In the genomic region with DNA sequence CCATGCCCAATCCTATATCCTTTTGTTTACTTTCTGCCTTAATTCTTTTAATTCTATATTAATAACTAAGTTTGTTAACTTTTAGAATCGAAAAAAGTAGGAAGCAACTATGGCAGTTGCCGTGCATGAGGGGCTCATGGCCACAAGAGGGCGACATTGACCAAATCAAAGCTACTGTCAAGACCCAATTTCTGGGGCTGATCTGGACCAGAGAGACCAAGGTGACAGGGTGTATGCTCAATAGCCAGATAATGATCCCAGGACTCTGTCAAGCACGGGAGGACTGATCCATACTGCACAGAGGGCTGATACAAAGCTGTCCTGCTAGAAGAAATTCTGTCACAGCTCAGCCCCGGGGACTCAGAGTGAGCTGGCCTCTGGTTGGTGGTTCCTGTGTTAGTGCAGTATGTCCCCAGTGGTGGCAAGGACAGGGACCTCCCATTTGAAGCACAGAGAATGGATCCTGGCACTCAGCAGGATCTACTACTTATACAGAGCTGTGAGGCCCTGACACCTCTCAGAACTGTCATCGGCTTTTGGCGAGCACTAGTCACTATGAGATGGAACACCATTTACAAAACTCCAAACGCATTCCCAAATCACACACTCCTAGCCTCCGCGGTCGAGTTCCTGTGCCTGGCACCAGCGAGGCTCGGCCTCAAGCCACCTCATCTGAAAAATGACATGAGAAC, we compare ENCODE assay signal across 9 mouse cellular contexts. TPM values are rescaled to one million over a fixed set of nuclear protein-coding genes. Genes with fewer than 3 reads are reported as not detected.
DNase-seq lines count a peak whose midpoint lies in the region; ATAC-seq and TF ChIP-seq lines count a peak whose summit lies in the region.
"Had no signal": no experiment of that assay in that cellular context is flagged by ENCODE, and none has a peak within 500 bp of the region (broad histone marks: within the 10 kb centered on the region; RNA-seq: fewer than 3 reads in every experiment).

No protein-coding gene starts in this region.

- TF ChIP-seq CTCF in lung, embryonic 14.5 days (IDR thresholded peaks at IDR 0.05; ENCODE audit: low read depth): peak; percentile 87

- H3K9ac ChIP-seq in heart, embryonic 13.5 days: no peak overlapping the region
- H3K9ac ChIP-seq in lung, embryonic 14.5 days: no peak overlapping the region
- H3K9ac ChIP-seq: hindbrain, embryonic 15.5 days had no signal

- H3K27ac ChIP-seq in embryonic facial prominence, embryonic 10.5 days (replicated peaks): no peak overlapping the region
- no peak overlapping the region; the same call in 1 of the 2 replicates for H3K27ac ChIP-seq in heart, embryonic 13.5 days (replicated peaks)
- no peak overlapping the region for H3K27ac ChIP-seq in lung, embryonic 14.5 days (ENCODE audit: low read depth)
- H3K27ac ChIP-seq: hindbrain, embryonic 15.5 days had no signal

- H3K27me3 ChIP-seq in embryonic facial prominence, embryonic 10.5 days (replicated peaks; ENCODE audit: low read depth, poor library complexity, severe bottlenecking): no peaks in the 10 kb centered on the region
- H3K27me3 ChIP-seq in heart, embryonic 13.5 days (replicated peaks): no peaks in the 10 kb centered on the region
- H3K27me3 ChIP-seq in lung, embryonic 14.5 days (ENCODE audit: insufficient read depth, low read length): no peaks in the 10 kb centered on the region
- H3K27me3 ChIP-seq: hindbrain, embryonic 15.5 days had no signal

- 72% methylated on average over 13 of the region's 13 CpGs for WGBS in embryonic facial prominence, embryonic 10.5 days
- WGBS in heart, embryonic 13.5 days: 41% methylated on average over 13 of the region's 13 CpGs
- WGBS in lung, embryonic 14.5 days: 67% methylated on average over 13 of the region's 13 CpGs

- peak overlapping the region; percentile 16; the same call in 1 of the 2 replicates for H3K4me2 ChIP-seq in heart, embryonic 13.5 days
- H3K4me2 ChIP-seq in lung, embryonic 14.5 days: no peak overlapping the region
- H3K4me2 ChIP-seq: hindbrain, embryonic 15.5 days had no signal

- no peaks in the 10 kb centered on the region for H3K4me1 ChIP-seq in embryonic facial prominence, embryonic 10.5 days
- H3K4me1 ChIP-seq in heart, embryonic 13.5 days: peaks cover 9% of the 10 kb centered on the region
- H3K4me1 ChIP-seq in lung, embryonic 14.5 days (ENCODE audit: insufficient read depth): no peaks in the 10 kb centered on the region
- H3K4me1 ChIP-seq: hindbrain, embryonic 15.5 days had no signal

- DNase-seq in adrenal gland, postnatal 10 days: peak; percentile 83
- peak; percentile 79 for DNase-seq in embryonic facial prominence, embryonic 10.5 days (ENCODE audit: low spot score)
- peak; percentile 73 to 85 for DNase-seq in kidney, postnatal 25 days
- DNase-seq in lung, embryonic 14.5 days: peak; percentile 93
- peak; percentile 45 for DNase-seq in retina, adult 2 months (ENCODE audit: low read depth, low spot score)
- peak; percentile 74 for DNase-seq in thymus, postnatal 25 days

- no peak overlapping the region for H3K4me3 ChIP-seq in embryonic facial prominence, embryonic 10.5 days
- no peak overlapping the region for H3K4me3 ChIP-seq in heart, embryonic 13.5 days
- H3K4me3 ChIP-seq in lung, embryonic 14.5 days (ENCODE audit: low read depth, low read length): no peak overlapping the region
- H3K4me3 ChIP-seq: hindbrain, embryonic 15.5 days had no signal

- H3K36me3 ChIP-seq in embryonic facial prominence, embryonic 10.5 days (replicated peaks): peaks cover 91% of the 10 kb centered on the region
- H3K36me3 ChIP-seq in heart, embryonic 13.5 days: peaks cover 32% of the 10 kb centered on the region
- peaks cover 45% of the 10 kb centered on the region for H3K36me3 ChIP-seq in lung, embryonic 14.5 days (ENCODE audit: insufficient read depth)

- ATAC-seq in CD4-positive, CD25-positive, alpha-beta regulatory T cell, adult 4 months: peak; percentile 62
- ATAC-seq in heart, embryonic 13.5 days (ENCODE audit: extremely low read depth, insufficient number of reproducible peaks, low FRiP score, low TSS enrichment): no peak
- ATAC-seq in lung, embryonic 14.5 days (ENCODE audit: insufficient read depth): peak; percentile 45

- H3K9me3 ChIP-seq in embryonic facial prominence, embryonic 10.5 days: no peaks in the 10 kb centered on the region
- no peaks in the 10 kb centered on the region for H3K9me3 ChIP-seq in heart, embryonic 13.5 days
- H3K9me3 ChIP-seq in lung, embryonic 14.5 days (ENCODE audit: low read depth, low read length): no peaks in the 10 kb centered on the region
- H3K9me3 ChIP-seq: hindbrain, embryonic 15.5 days had no signal

RNA-seq across cellular contexts. Expression of a gene that starts 32.9 kb away (rescaled TPM):
- 1 to 10 TPM; 4.9 to 9.7 TPM for polyA plus RNA-seq in CD4-positive, CD25-positive, alpha-beta regulatory T cell, adult 4 months (2017; shearing (Covaris generic))
- total RNA-seq in adrenal gland, postnatal 10 days (2021): 10 to 100 TPM; 46.6 to 79.0 TPM
- 1.5 and 2.9 TPM in 2 replicates for polyA plus RNA-seq in embryonic facial prominence, embryonic 10.5 days (2016; fragmentation: Nextera tagmentation; extraction: Ambion mirVana)
- polyA plus RNA-seq in heart, embryonic 13.5 days (2015; fragmentation: Nextera tagmentation; extraction: Ambion mirVana): 17.3 and 18.2 TPM in 2 replicates
- polyA plus RNA-seq in lung, embryonic 14.5 days (2014; fragmentation: Nextera tagmentation; extraction: Ambion mirVana): 23.6 and 25.0 TPM in 2 replicates
